Mouse (Mus musculus) kidney, adult 2 months (tissue): ENCODE data around the gene Col12a1. TPM values are rescaled to one million over a fixed set of nuclear protein-coding genes. Genes with fewer than 3 reads are reported as not detected.

Experiments
- DNase-seq: peaks from one replicate; pipeline ENCODE4 v3.0.0; 2021
- H3K27ac ChIP-seq: fragments of 200-500 bp; 2 replicates; pipeline ENCODE4 v1.5.1; 2012; ENCODE audit warnings: low read depth, low read length, control low read depth, inconsistent platforms; ENCODE audit not compliant: insufficient read depth
- H3K27me3 ChIP-seq: fragments of 200-500 bp; replicated peaks from 2 replicates; pipeline ENCODE4 v1.6.1; 2012; ENCODE audit warnings: mild to moderate bottlenecking, moderate library complexity, low read length, inconsistent platforms; ENCODE audit not compliant: control insufficient read depth, insufficient read depth
- H3K36me3 ChIP-seq: fragments of 200-500 bp; 2 replicates; pipeline ENCODE4 v1.6.1; 2012; ENCODE audit warnings: mild to moderate bottlenecking, moderate library complexity, low read length, inconsistent platforms; ENCODE audit not compliant: control insufficient read depth, insufficient read depth
- H3K4me1 ChIP-seq: fragments of 200-500 bp; 2 replicates; pipeline ENCODE4 v1.6.1; 2011; ENCODE audit warnings: low read length; ENCODE audit not compliant: control insufficient read depth, insufficient read depth
- H3K4me3 ChIP-seq: fragments of 200-500 bp; 2 replicates; pipeline ENCODE4 v1.5.1; 2011; ENCODE audit warnings: mild to moderate bottlenecking, low read depth, low read length, control low read depth; ENCODE audit not compliant: insufficient read depth
- CTCF ChIP-seq: fragments of 200-500 bp; conservative IDR thresholded peaks from 2 replicates; pipeline ENCODE4 v1.5.1; 2011; ENCODE audit warnings: low read depth, mild to moderate bottlenecking, control low read depth, low read length, moderate library complexity, mixed read lengths; ENCODE audit not compliant: insufficient read depth, insufficient read length
- POLR2A ChIP-seq: fragments of 200-500 bp; IDR thresholded peaks from one replicate; pipeline ENCODE4 v1.6.1; 2011; ENCODE audit warnings: low read depth, low read length, control low read depth
- WGBS: fragments of 180-500 bp; shearing (Covaris S2); methylation state at CpG from one replicate; pipeline ENCODE4 v1.1.7; 2018; 5-methylcytosine and 5-hydroxymethylcytosine counted together
- polyA plus RNA-seq: library from polyadenylated mRNA; depleted of rRNA; stranded (reverse); fragments of >200 nt; gene quantifications from 2 replicates; pipeline ENCODE4 v1.2.3, GENCODE M21; 2012

Gene Col12a1
- polyA plus RNA-seq, 1 experiment: 7.1 TPM

GRCm38 (mm10) chr9:79751846-79752245 lies 33.2 kb upstream of the Col12a1 start:
- no peak for TF ChIP-seq POLR2A
- TF ChIP-seq CTCF: no peak
- H3K27me3 ChIP-seq: no peaks in the 10 kb centered on the region
- WGBS: 49% methylated on average over 8 of the region's 8 CpGs
- DNase-seq: no peak
- no peak overlapping the region for H3K27ac ChIP-seq
- no peaks in the 10 kb centered on the region for H3K4me1 ChIP-seq
- peaks cover 8% of the 10 kb centered on the region; the same call in 1 of the 2 replicates for H3K36me3 ChIP-seq
- no peak overlapping the region for H3K4me3 ChIP-seq

- peaks cover 8% of the 10 kb centered on the region; the same call in 1 of the 2 replicates for H3K36me3 ChIP-seq
- no peak for TF ChIP-seq POLR2A
- no peak for TF ChIP-seq CTCF
- no peaks in the 10 kb centered on the region for H3K4me1 ChIP-seq
- H3K4me3 ChIP-seq: no peak overlapping the region
- DNase-seq: no peak
- WGBS: 83% methylated on average over 7 of the region's 7 CpGs
- H3K27ac ChIP-seq: no peak overlapping the region
- H3K27me3 ChIP-seq: no peaks in the 10 kb centered on the region
These were observed 32.1 kb upstream of the Col12a1 start for GRCm38 (mm10) chr9:79750709-79751108.

- Histone ChIP-seq H3K4me1 (no peaks in the 10 kb centered on the region), H3K27me3 (no peaks in the 10 kb centered on the region), H3K4me3 (no peak overlapping the region), H3K36me3 (no peaks in the 10 kb centered on the region), H3K27ac (no peak overlapping the region)
- TF ChIP-seq CTCF: no peak
- TF ChIP-seq POLR2A: no peak
- DNase-seq: no peak
- WGBS: 68% methylated on average over 4 of the region's 4 CpGs
These were observed 26.4 kb upstream of the Col12a1 start for GRCm38 (mm10) chr9:79745036-79745435.

GRCm38 (mm10) chr9:79735608-79736007 lies 17.0 kb upstream of the Col12a1 start:
- H3K4me3 ChIP-seq: no peak overlapping the region
- no peak for DNase-seq
- no peaks in the 10 kb centered on the region for H3K36me3 ChIP-seq
- TF ChIP-seq POLR2A: no peak
- no peak for TF ChIP-seq CTCF
- no peaks in the 10 kb centered on the region for H3K4me1 ChIP-seq
- 71% methylated on average over 6 of the region's 6 CpGs for WGBS
- no peaks in the 10 kb centered on the region; the same call in 1 of the 2 replicates for H3K27me3 ChIP-seq
- no peak overlapping the region for H3K27ac ChIP-seq

DNA sequence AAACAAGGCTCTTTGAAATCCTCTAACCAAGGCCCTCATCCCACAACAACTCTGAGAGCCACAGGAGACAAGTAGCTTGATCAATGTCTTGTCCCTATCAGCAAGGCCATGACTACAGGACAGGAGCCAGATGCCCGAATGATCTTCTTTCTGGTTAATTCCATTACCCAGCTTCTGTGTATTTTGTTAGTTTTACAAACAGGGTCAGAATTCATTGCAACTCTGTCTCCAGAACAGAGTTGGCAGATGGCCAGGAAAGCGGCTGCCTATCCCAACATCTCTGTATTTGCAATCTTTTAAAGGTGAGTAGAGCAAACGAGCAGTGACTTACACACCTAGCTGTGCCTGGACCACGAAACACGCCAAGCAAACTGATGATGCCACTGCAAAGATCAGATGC lies 11.7 kb upstream of the Col12a1 start:
- no peak for DNase-seq
- no peak overlapping the region for H3K4me3 ChIP-seq
- no peaks in the 10 kb centered on the region for H3K27me3 ChIP-seq
- H3K4me1 ChIP-seq: no peaks in the 10 kb centered on the region
- 69% methylated on average over 5 of the region's 5 CpGs for whole genome bisulfite sequencing
- H3K36me3 ChIP-seq: no peaks in the 10 kb centered on the region
- no peak overlapping the region for H3K27ac ChIP-seq
- TF ChIP-seq CTCF (no peak), POLR2A (no peak)

GRCm38 (mm10) chr9:79723090-79723489 lies 4.5 kb upstream of the Col12a1 start:
- no peak overlapping the region for H3K27ac ChIP-seq
- peak; percentile 63 for DNase-seq
- WGBS: 32% methylated on average over 5 of the region's 5 CpGs
- no peaks in the 10 kb centered on the region for H3K4me1 ChIP-seq
- TF ChIP-seq POLR2A: no peak
- TF ChIP-seq CTCF: 0 out of 2 replicates have a peak, but pooled peaks have one; percentile 7
- H3K27me3 ChIP-seq: peaks cover 3% of the 10 kb centered on the region; the same call in 1 of the 2 replicates
- H3K36me3 ChIP-seq: no peaks in the 10 kb centered on the region
- no peak overlapping the region for H3K4me3 ChIP-seq

GRCm38 (mm10) chr9:79721056-79721455 lies 2.4 kb upstream of the Col12a1 start:
- no peak for TF ChIP-seq POLR2A
- TF ChIP-seq CTCF: peak; percentile 64
- peak; percentile 48 for DNase-seq
- Histone ChIP-seq H3K4me3 (no peak overlapping the region), H3K27ac (no peak overlapping the region), H3K36me3 (no peaks in the 10 kb centered on the region), H3K4me1 (no peaks in the 10 kb centered on the region), H3K27me3 (peaks cover 3% of the 10 kb centered on the region; the same call in 1 of the 2 replicates)
- WGBS: 11% methylated on average over 9 of the region's 9 CpGs

DNA sequence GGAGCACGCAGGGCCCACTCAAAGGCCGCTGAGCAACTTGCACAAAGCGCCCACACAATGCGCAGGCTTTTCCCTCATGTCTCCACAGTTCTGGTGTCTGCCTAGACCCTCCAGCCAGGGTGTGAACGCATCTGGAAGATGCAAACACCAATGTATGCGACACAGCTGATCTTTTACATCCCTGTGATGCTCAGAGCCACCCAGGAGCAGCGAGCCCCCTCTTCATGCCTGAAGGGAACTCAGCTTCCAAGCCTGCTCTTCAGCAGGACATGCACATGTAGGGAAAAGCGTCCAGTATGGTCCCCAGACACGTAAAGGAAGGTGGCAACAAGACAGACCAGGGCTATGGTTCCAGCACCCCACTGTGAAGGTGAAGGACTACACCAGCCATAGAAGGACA lies 1.5 kb upstream of the Col12a1 start:
- no peaks in the 10 kb centered on the region for H3K4me1 ChIP-seq
- TF ChIP-seq POLR2A (no peak), CTCF (no peak)
- H3K27ac ChIP-seq: no peak overlapping the region
- no peak overlapping the region for H3K4me3 ChIP-seq
- 64% methylated on average over 9 of the region's 9 CpGs for WGBS
- H3K27me3 ChIP-seq: peaks cover 3% of the 10 kb centered on the region; the same call in 1 of the 2 replicates
- no peak for DNase-seq
- H3K36me3 ChIP-seq: no peaks in the 10 kb centered on the region
